Mouse (Mus musculus) adrenal gland, postnatal 14 days (tissue): ENCODE data around the gene Pdgfa. TPM values are rescaled to one million over a fixed set of nuclear protein-coding genes. Genes with fewer than 3 reads are reported as not detected.

Experiments used
- DNase-seq: peaks from one replicate; pipeline ENCODE4 v3.0.0; 2021; ENCODE audit warnings: mixed read lengths
- total RNA-seq: library from RNA; stranded (reverse); gene quantifications from 2 replicates; pipeline ENCODE4 v1.2.3, GENCODE M21; 2021

The Pdgfa gene
- total RNA-seq, 1 experiment from 2014 or later: 22.0 TPM

DNA sequence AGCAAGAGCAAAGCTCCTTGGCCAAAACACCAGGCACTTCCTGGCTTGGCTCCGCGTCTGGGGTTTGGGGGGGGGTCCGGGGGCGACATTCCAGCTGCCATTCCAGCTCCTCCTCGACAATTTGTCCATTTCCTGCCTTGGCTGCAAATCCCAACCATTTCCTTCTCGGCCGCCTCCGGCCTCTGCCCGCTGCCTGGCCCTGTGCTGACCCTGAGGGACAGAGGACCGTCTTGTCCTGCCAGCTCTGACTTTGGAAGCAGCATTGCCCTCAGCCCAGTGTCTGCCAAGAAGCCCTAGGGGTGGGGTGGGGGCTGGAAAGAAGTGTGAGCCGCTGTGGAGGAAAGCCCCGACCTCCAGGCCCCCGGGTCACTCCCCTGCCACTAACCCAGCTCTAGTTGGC, 44.2 kb downstream of the Pdgfa start:
- DNase-seq: peak; percentile 69

DNA sequence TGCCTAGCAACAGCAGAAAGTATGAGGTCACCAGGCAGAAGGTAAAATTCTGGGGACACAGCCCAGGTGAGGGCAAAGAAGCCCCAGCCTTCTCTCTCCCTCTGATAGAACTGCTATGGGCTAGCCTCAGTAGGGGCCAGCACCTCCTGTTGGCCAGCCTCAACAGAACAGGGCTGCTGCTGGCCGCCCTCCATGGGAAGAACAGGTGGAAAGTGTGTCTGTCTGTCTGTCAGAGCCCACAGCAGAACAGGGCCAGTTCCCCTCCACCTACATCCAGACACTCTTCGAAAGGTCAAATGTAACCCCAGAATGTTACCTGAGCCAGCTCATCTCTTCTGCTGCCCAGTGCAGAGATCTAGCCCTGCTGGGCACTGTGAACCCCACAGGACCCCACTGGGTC, 45.9 kb downstream of the Pdgfa start:
- DNase-seq: no peak

DNA sequence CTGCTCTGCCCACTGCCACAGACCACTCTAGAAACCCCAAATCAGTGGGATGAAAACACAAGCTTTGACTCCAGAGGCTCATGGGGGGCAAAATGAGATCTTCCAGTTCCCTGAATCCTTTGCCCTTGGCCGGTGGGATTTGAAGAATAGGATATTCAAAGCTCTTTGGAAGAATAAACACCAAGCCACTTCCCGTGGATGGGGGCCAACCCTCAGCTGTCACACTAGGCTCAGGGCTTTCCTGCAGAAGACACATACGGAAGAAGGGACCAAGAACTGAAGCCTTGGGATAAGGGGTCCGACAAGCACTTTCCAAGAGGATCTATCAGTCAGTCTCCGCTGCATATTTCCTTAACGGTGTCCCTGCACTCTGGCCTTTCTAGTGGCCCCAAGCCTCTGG, 48.0 kb downstream of the Pdgfa start:
- no peak for DNase-seq

DNA sequence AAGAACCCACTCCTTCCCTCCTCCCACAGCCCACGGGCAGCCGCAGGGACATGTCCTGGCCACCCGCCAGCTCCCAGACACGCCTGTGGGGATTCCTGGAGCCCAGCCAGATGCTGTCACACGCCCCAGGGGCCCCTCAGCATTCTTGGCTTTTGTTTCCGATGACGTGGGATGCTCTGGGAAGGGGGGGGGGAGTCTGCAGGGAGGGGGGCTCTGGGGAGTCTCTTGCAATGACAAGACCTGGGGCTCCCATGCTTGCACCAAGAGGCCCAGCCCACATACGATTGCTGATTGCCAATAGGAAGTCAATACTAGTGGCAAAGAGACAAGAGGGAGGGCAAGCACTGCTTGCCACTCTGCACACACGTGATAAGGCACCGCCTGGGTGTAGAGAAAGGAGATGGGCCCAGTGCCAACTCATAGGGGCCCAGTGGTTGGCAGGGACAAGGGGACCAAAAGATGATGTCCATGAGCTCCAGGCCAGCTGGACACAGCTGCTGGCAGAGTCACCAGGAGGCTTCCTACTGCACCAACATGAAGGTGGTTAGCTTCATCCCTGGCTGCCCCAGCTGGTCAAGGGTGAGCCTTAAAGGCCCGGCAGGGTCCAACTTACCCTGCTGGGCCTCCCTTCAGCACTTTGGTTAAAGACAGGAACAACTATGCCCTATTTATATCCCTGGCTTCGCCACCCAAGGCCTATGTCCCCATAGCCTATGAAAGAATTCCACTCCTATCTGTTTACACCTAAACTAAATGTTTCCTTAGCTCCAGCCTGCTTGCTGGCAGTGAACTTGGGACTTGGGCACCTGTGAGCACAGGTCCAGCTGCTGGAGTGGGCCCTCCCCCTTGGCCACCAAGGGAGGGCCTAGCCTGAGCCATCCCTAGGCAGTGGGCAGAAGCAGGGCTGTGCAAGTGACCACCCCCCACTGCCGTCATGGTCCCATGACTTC, 48.9 kb downstream of the Pdgfa start:
- DNase-seq: peak; percentile 79

DNA sequence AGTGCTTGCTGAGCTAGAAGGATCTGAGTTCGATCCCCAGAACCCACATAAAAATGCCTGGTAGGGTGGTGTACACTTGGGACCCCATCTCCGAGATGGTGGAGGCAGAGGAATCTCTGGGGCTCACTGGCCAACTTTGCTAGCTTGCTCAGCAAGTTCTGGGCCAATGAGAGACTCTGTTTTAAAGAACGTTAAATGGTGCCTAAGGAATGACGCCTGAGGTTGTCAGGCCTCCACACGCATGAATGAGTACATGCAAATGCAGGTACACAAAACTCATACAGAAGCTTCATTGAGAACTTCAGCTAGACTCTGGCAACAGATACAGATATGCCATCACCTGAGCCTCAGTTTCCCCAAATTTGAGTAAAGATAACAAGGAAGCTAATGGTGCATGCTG, 49.7 kb downstream of the Pdgfa start:
- no peak for DNase-seq

DNA sequence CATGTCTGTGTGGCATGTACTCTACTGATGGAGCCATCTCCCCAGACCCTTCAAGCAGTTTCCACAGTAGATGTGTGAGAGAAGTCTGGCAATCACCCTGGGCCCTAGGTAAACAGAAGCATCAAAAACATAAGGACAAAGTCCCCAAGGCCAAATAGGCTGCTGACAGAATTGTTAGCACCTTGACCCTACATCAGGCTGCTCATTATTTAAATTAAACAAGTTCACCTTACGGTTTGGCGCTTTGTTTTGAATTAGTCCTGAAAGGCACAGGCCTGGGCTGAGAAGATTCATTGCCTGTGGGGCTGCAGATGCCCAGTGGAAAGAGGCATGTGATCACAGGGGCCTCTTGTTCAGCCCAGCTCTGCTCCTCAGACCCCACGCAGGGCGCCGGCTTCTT, 50.2 kb downstream of the Pdgfa start:
- no peak for DNase-seq

DNA sequence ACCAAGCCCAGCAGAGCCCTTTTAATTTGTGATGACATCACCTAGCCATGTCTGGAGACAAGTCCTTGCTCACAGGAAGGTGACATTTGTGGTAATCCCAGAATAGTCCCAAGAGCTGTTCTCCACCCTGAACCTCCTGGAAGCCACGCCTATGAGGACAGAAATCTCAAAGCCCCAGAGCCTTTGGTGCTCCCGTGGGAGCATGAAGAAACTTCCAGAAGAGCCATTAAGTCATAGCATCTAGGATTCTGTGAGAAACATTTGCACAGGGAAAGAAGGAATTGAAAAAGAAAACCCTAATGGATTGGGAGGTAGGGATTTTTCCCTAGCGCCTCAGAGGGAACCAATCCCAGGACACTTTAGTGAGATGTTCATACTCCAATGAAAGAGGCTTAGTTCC, 52.2 kb downstream of the Pdgfa start:
- no peak for DNase-seq

DNA sequence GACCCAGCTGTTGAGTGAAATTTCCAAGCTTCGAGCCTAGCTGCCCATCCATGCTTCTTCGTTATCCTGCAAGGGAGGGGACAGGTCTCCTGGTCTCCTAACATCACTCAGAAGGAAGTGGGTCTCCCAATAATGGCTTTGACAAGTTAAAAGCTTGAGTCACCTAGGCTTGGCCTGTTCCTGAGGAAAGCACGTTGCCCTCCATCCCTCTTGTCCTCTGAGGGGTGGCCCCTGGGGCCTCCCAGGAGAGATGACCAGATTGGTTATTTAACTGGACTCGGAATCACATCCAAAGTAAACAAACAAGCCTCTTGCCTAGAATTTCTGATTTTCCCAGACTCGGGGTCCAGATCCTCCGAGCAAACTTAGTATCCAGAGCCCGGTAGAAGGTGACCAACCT, 52.6 kb downstream of the Pdgfa start:
- no peak for DNase-seq

DNA sequence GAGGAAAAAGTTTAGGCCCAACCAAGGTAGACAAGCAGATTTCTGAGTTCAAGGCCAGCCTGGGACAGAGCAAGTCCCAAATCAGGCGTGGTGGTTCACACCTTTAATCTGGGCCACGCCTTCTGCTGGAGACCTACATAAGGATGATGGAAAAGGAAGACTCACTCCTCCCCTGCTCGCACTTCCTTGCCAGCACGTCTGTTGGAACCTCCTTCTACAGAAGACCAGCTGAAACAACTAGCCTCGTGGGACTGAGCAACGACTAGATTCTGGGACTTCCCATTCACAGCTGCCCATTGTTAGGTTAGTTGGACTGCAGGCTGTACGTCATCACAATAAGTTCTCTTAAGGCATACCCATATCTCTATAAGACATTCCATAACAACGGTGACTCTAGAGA, 55.3 kb downstream of the Pdgfa start:
- DNase-seq: no peak

DNA sequence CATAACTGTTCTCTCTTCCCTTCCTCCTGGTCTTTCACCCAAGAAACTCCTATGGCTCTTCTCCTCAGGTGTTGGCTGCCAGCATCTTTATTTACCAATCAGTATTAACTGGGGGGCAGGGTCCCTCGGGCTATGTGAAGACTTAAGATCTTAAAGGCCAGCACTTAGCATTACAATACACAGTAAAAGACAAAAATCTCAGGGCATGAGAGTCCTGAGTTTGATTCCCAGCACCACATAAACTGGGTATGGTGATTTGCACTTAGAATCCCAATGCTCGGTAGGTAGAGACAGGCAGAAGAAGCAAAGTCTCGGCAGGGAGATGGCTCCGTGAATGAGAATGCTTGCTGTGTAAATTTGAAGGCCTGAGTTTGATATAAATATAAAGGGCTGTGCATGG, 56.6 kb downstream of the Pdgfa start:
- DNase-seq: no peak

DNA sequence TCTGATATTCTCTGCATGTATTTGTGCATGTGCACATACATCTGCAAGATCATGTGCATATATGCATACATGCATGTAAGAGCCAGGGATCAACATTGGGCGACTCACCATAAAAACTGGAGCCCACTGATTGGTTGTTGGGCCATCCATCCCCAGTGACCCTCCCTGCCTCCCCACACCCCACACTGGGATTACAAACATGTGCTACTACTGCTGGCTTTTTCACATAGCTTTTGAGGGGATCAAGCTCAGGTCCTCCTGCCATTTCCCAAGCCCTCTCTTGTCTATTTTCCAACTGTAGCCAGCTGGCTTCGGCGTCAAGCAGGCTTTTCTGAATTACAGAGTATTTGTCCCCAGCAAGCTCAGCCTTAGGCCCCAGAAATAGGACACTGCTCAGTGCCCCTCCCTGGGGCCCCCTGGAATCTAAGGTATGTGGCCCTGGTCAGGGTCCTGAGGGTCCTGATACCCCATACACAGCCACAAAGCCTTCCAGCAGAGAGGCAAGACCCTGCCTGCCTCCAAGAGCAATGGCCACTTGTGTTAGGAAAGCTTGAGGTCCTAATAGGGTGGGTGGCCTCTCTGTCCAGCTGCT, 58.5 kb downstream of the Pdgfa start:
- no peak for DNase-seq

DNA sequence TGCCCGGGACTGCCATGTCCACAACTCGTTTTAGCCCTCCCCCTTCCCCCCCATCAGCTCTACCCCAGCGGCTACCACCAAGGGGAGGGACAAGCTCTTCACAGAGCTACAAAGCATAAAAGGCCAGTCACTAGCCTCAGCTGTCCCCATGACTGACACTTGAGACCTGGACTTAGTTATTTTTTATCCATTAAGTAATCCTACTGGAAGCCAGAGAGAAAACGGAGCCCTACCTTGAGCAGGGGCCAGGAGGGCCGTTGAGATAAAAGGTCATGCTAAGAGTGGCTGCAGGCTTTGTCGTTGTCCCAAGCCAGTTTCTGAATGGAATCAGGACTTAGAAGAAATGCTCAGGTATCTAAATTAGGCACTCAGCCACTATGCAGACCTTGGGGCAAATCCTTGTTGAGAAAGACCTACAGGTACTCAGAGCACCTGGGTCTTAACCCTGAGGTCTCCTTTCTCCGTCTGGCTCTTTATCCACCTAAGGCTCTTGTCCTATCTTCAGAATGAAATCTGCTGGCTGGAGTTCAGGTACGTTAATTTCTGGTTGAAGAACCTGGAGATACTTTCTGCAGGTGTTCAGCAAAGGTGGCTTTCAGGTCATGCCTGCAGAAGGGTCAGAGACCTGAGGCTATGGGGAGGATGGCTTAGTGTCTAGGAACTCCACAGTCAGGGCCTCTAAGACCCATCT, 60.6 kb downstream of the Pdgfa start:
- no peak for DNase-seq

DNA sequence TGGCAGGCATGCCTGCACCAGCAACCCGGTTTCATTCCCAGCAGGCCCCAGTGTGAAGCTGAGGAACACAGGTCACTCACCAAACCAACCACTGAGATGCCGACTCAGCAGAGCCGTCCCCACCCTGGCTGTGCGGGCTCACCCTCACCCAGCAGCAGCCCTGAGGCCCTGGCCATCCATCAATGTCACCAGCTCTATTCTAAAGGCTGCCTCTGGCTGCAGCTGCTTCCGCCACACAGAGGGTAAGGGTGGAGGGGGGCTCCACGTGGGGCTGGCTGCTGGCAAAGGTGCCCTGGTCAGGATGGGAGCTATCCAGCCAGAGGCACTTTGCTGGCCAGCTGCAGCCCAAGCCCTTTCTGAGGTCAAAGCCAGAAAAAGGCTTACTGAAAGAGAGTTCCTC, 62.6 kb downstream of the Pdgfa start:
- DNase-seq: peak; percentile 64

DNA sequence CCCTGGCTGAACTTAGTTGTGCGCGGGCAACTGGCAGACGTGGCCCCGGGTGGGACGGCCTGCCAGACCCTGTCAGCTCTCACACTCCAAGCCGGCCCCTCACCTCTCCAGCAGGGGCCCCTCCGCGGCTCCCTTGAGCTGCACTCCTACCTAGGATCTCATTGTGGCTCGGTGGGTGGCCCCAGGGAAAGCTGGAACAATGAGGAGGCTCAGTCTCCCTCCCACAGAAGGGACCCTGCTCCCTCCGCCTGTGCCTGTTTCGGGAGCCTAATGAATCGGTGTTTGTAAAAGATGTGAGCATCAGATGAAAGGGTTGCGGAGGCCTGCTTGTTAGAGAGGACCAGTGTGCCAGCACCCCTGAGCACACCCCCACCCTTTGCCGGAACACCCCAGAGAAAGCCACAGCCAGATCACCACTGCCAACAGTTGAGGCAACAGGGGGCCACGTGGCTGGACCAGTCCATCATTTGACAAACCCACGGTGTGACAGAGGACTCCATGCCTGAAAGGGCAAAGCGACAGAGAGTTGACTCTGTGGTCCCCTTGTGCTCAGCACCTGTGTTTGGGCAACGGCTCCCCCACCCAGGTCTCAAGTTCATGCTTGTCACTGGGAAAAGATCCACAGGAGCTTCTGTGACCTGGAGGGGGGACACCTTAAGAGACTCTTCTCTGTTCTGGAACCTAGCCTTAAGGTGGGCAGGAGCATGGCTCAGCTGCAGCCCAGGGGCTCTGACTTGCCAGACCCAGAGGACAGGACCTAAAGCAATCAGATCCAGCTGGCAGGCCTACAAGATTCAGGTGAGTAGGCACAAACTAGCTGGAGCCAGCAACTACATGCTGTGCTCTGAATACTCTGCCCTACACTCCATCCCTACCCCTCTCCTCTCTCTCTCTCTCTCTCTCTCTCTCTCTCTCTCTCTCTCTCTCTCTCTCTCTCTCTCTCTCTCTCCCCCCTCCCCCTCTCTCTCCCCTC, 64.4 kb downstream of the Pdgfa start:
- DNase-seq: no peak

DNA sequence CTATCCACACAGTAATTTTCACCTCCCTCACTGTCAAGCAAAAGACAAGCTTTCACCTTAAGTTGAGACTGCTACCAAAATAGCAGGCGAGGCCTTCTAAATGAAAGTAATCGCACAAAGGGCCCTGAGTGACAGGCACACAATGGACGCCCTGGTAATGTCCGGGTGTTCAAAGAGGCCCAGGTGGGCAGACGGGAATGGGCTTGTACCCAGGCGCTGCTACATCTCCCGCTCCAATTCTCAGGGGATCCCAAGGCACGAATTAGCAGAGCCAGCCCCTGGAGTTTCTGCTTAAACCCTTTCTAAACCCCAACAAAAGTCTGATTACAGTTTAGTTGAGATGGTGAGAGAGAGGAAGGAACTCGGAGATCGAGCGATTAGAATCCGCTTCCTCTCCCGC, 65.3 kb downstream of the Pdgfa start:
- DNase-seq: no peak

DNA sequence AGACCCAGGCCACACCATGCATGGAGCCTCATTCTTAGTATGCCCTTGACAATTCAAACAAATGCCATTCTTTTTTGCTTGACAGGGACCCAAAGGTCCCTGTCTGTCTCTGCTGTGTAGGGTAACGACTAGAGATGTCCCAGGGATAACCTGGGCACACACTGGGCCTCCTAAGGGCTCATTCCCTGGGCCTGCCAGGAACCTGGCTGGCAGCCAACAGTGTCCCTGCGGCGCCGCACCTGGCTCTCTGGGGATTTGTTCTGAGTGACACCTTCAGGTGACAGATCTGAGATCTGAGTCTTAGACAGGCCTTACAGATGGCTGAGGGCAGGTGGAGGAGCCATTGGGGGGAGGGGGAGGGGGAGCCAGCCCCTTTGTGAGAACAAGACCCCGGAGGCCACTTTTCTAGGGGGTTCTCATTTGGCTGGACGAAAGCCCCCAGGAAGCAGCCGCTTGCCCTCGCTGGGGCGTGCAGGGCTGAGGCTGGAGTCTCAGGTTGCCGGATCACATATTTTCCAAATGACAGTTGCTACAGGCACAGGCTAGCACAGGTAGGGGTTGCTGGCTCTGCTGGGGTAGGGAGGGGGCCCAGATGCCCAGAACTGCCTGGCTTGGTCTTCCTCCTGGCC, 67.2 kb downstream of the Pdgfa start:
- DNase-seq: no peak

Other genes starting within 250 kb of the Pdgfa start
- 13.9 and 15.1 TPM in 2 replicates for gene Fam20c, start 242.9 kb downstream of the Pdgfa start, total RNA-seq
- not detected in 2 replicates for gene Gm5294, start 177.3 kb downstream of the Pdgfa start, total RNA-seq
- gene Prkar1b, start 152.6 kb upstream of the Pdgfa start, total RNA-seq: 16.4 and 20.0 TPM in 2 replicates
- 18.9 and 20.4 TPM in 2 replicates for gene Dnaaf5, start 152.9 kb upstream of the Pdgfa start, total RNA-seq
- 63.6 and 78.6 TPM in 2 replicates for gene Sun1, start 203.3 kb upstream of the Pdgfa start, total RNA-seq